Mouse (Mus musculus) embryonic facial prominence, embryonic 12.5 days (tissue): ENCODE measurements around the gene Lasp1. TPM values are rescaled to one million over a fixed set of nuclear protein-coding genes. Genes with fewer than 3 reads are reported as not detected.
A peak's percentile ranks its signal among the peaks of the same experiment; 100 is the strongest.

Experiments
- ATAC-seq: fragments of 200-750 bp; cut with Nextera tagmentation; 2 replicates; pipeline ENCODE4 v1.8.0; 2017; ENCODE audit not compliant: insufficient number of reproducible peaks, insufficient read depth, low FRiP score, low TSS enrichment
- H3K27ac ChIP-seq: fragments of 300-500 bp; sonication (generic); 2 replicates; pipeline ENCODE4 v1.5.1; 2016; ENCODE audit warnings: mild to moderate bottlenecking
- H3K27me3 ChIP-seq: fragments of 300-500 bp; sonication (generic); 2 replicates; pipeline ENCODE4 v1.6.1; 2016; ENCODE audit warnings: mild to moderate bottlenecking, moderate library complexity
- H3K36me3 ChIP-seq: fragments of 300-500 bp; sonication (generic); 2 replicates; pipeline ENCODE4 v1.6.1; 2016; ENCODE audit warnings: mild to moderate bottlenecking
- H3K4me1 ChIP-seq: fragments of 300-500 bp; sonication (generic); 2 replicates; pipeline ENCODE4 v1.6.1; 2016
- H3K4me2 ChIP-seq: fragments of 300-500 bp; sonication (generic); replicated peaks from 2 replicates; pipeline ENCODE4 v1.6.1; 2016; ENCODE audit warnings: mild to moderate bottlenecking, moderate library complexity
- H3K4me3 ChIP-seq: fragments of 300-500 bp; sonication (generic); 2 replicates; pipeline ENCODE4 v1.5.1; 2016; ENCODE audit warnings: mild to moderate bottlenecking
- H3K9ac ChIP-seq: fragments of 300-500 bp; sonication (generic); 2 replicates; pipeline ENCODE4 v1.6.1; 2016; ENCODE audit warnings: mild to moderate bottlenecking, moderate library complexity
- H3K9me3 ChIP-seq: fragments of 300-500 bp; sonication (generic); 2 replicates; pipeline ENCODE4 v1.6.1; 2016; ENCODE audit warnings: mild to moderate bottlenecking, moderate library complexity
- WGBS: fragments of 180-500 bp; shearing (Covaris S2); methylation state at CpG from one replicate; pipeline ENCODE4 v1.1.7; 2016; 5-methylcytosine and 5-hydroxymethylcytosine counted together
- polyA plus RNA-seq: library from polyadenylated mRNA; unstranded; fragments of >200 nt; fragmentation: Nextera tagmentation; extraction: Ambion mirVana; gene quantifications from 2 replicates; pipeline ENCODE4 v1.2.1, GENCODE M21; 2016

Lasp1 gene
- polyA plus RNA-seq, 1 experiment from 2014 or later = 117 TPM

- no peaks in the 10 kb centered on the region for H3K36me3 ChIP-seq
- WGBS = 56% methylated on average over 15 of the region's 15 CpGs
- H3K9me3 ChIP-seq = no peaks in the 10 kb centered on the region
- H3K4me1 ChIP-seq = peaks cover 25% of the 10 kb centered on the region
- no peaks in the 10 kb centered on the region for H3K27me3 ChIP-seq
- no peak overlapping the region for H3K4me2 ChIP-seq
- H3K27ac ChIP-seq = no peak overlapping the region
- H3K4me3 ChIP-seq = no peak overlapping the region
- ATAC-seq = no peak
- H3K9ac ChIP-seq = no peak overlapping the region
Observed at GRCm38 (mm10) chr11:97797369-97798082, 1.3 kb upstream of the Lasp1 start.

GRCm38 (mm10) chr11:97798083-97798435 is 741 bp upstream of the Lasp1 start:
- no peaks in the 10 kb centered on the region for H3K9me3 ChIP-seq
- no peaks in the 10 kb centered on the region for H3K36me3 ChIP-seq
- H3K9ac ChIP-seq = no peak overlapping the region
- peak overlapping the region; percentile 96 for H3K4me3 ChIP-seq
- peak overlapping the region; percentile 72 for H3K4me2 ChIP-seq
- no peak for ATAC-seq
- H3K4me1 ChIP-seq = peaks cover 27% of the 10 kb centered on the region
- 31% methylated on average over 8 of the region's 8 CpGs for WGBS
- H3K27ac ChIP-seq = no peak overlapping the region
- H3K27me3 ChIP-seq = no peaks in the 10 kb centered on the region

- peak overlapping the region; percentile 96 for H3K4me3 ChIP-seq
- no peaks in the 10 kb centered on the region for H3K36me3 ChIP-seq
- peaks cover 35% of the 10 kb centered on the region for H3K4me1 ChIP-seq
- H3K9me3 ChIP-seq = no peaks in the 10 kb centered on the region
- ATAC-seq = peak; percentile 76
- under 1% methylated on average over 69 of the region's 71 CpGs for WGBS
- peak overlapping the region; percentile 99 for H3K27ac ChIP-seq
- peak overlapping the region; percentile 88 for H3K9ac ChIP-seq
- H3K4me2 ChIP-seq = peak overlapping the region; percentile 72
- H3K27me3 ChIP-seq = no peaks in the 10 kb centered on the region
Observed at GRCm38 (mm10) chr11:97799146-97799993, 570 bp downstream of the Lasp1 start.

GRCm38 (mm10) chr11:97799994-97800690 is 1.3 kb downstream of the Lasp1 start:
- Histone ChIP-seq H3K27ac (peak overlapping the region; percentile 99), H3K4me3 (peak overlapping the region; percentile 96), H3K9ac (peak overlapping the region; percentile 88), H3K4me1 (peaks cover 42% of the 10 kb centered on the region), H3K36me3 (no peaks in the 10 kb centered on the region), H3K27me3 (no peaks in the 10 kb centered on the region), H3K4me2 (peak overlapping the region; percentile 72), H3K9me3 (no peaks in the 10 kb centered on the region)
- WGBS = under 1% methylated on average over 36 of the region's 43 CpGs
- ATAC-seq = peak; percentile 72; the same call in 1 of the 2 replicates

GRCm38 (mm10) chr11:97800691-97801408 is 2.0 kb downstream of the Lasp1 start:
- H3K4me1 ChIP-seq = peaks cover 50% of the 10 kb centered on the region
- peak overlapping the region; percentile 72 for H3K4me2 ChIP-seq

GRCm38 (mm10) chr11:97801409-97802193 is 2.8 kb downstream of the Lasp1 start:
- Histone ChIP-seq H3K9me3 (no peaks in the 10 kb centered on the region), H3K36me3 (no peaks in the 10 kb centered on the region; the same call in 1 of the 2 replicates), H3K4me1 (peaks cover 57% of the 10 kb centered on the region), H3K4me2 (peak overlapping the region; percentile 72), H3K27ac (peak overlapping the region; percentile 99), H3K27me3 (no peaks in the 10 kb centered on the region), H3K4me3 (peak overlapping the region; percentile 96), H3K9ac (peak overlapping the region; percentile 88)
- 34% methylated on average over 8 of the region's 8 CpGs for WGBS
- no peak for ATAC-seq

More at GRCm38 (mm10) chr11:97800691-97801408, 2.0 kb downstream of the Lasp1 start:
- no peak for ATAC-seq
- WGBS = 4% methylated on average over 17 of the region's 17 CpGs
- Histone ChIP-seq H3K27me3 (no peaks in the 10 kb centered on the region), H3K27ac (peak overlapping the region; percentile 99), H3K4me3 (peak overlapping the region; percentile 96), H3K9me3 (no peaks in the 10 kb centered on the region), H3K9ac (peak overlapping the region; percentile 88), H3K36me3 (no peaks in the 10 kb centered on the region)

GRCm38 (mm10) chr11:97802194-97802470 is 3.3 kb downstream of the Lasp1 start:
- Histone ChIP-seq H3K4me1 (peaks cover 62% of the 10 kb centered on the region), H3K4me2 (peak overlapping the region; percentile 72)
- 36% methylated on average over 1 of the region's 1 CpGs for WGBS

GRCm38 (mm10) chr11:97802495-97802894 is 3.7 kb downstream of the Lasp1 start:
- no peak overlapping the region for H3K27ac ChIP-seq
- 0 out of 2 replicates have a peak overlapping the region, but pooled peaks have one; percentile 72 for H3K4me2 ChIP-seq
- ATAC-seq = no peak
- no peak overlapping the region for H3K9ac ChIP-seq
- WGBS = 46% methylated on average over 6 of the region's 6 CpGs
- no peaks in the 10 kb centered on the region for H3K9me3 ChIP-seq
- no peak overlapping the region for H3K4me3 ChIP-seq
- peaks cover 65% of the 10 kb centered on the region for H3K4me1 ChIP-seq
- H3K27me3 ChIP-seq = no peaks in the 10 kb centered on the region
- H3K36me3 ChIP-seq = peaks cover 7% of the 10 kb centered on the region

More at GRCm38 (mm10) chr11:97802194-97802470, 3.3 kb downstream of the Lasp1 start:
- Histone ChIP-seq H3K4me3 (no peak overlapping the region), H3K27me3 (no peaks in the 10 kb centered on the region), H3K9me3 (no peaks in the 10 kb centered on the region), H3K27ac (no peak overlapping the region), H3K36me3 (peaks cover 5% of the 10 kb centered on the region; the same call in 1 of the 2 replicates), H3K9ac (no peak overlapping the region)
- ATAC-seq = no peak

GRCm38 (mm10) chr11:97803847-97804246 is 5.0 kb downstream of the Lasp1 start:
- no peak overlapping the region for H3K9ac ChIP-seq
- peak overlapping the region; percentile 48; the same call in 1 of the 2 replicates for H3K4me2 ChIP-seq
- no peak for ATAC-seq
- H3K27ac ChIP-seq = peak overlapping the region; percentile 89; the same call in 1 of the 2 replicates
- H3K4me3 ChIP-seq = no peak overlapping the region
- WGBS = 73% methylated on average over 5 of the region's 5 CpGs
- no peaks in the 10 kb centered on the region for H3K9me3 ChIP-seq
- H3K36me3 ChIP-seq = peaks cover 12% of the 10 kb centered on the region
- H3K4me1 ChIP-seq = peaks cover 70% of the 10 kb centered on the region
- H3K27me3 ChIP-seq = no peaks in the 10 kb centered on the region

- Histone ChIP-seq H3K4me2 (peak overlapping the region; percentile 48), H3K4me3 (peak overlapping the region; percentile 17; the same call in 1 of the 2 replicates), H3K27ac (peak overlapping the region; percentile 89), H3K36me3 (peaks cover 22% of the 10 kb centered on the region), H3K27me3 (no peaks in the 10 kb centered on the region), H3K4me1 (peaks cover 81% of the 10 kb centered on the region), H3K9ac (peak overlapping the region; percentile 32; the same call in 1 of the 2 replicates), H3K9me3 (no peaks in the 10 kb centered on the region)
- ATAC-seq = no peak
- WGBS = 7% methylated on average over 9 of the region's 9 CpGs
Observed at GRCm38 (mm10) chr11:97804841-97805661, 6.3 kb downstream of the Lasp1 start.
